Mouse (Mus musculus) limb, embryonic 14.5 days (tissue): ENCODE data around the gene Dnajb4. TPM values are rescaled to one million over a fixed set of nuclear protein-coding genes. Genes with fewer than 3 reads are reported as not detected.
"Not testable (repeated sequence)": the region's sequence is repeated elsewhere in the genome, so short reads cannot be mapped to it uniquely, and the experiment has no call there.

Source experiments
- ATAC-seq: fragments of 200-750 bp; cut with Nextera tagmentation; 2 replicates; pipeline ENCODE4 v1.8.0; 2017; ENCODE audit warnings: low read depth, moderate number of reproducible peaks, moderate TSS enrichment; ENCODE audit not compliant: low FRiP score
- DNase-seq: peaks from one replicate; pipeline ENCODE4 v3.0.0-alpha.2; 2015; ENCODE audit warnings: low spot score
- H3K27ac ChIP-seq: fragments of 300-500 bp; sonication (generic); replicated peaks from 2 replicates; pipeline ENCODE4 v1.5.1; 2014; ENCODE audit warnings: low read depth, mild to moderate bottlenecking, low read length, moderate library complexity, mixed read lengths
- H3K27me3 ChIP-seq: fragments of 300-500 bp; sonication (generic); 2 replicates; pipeline ENCODE4 v1.6.1; 2014; ENCODE audit warnings: low read length, mixed read lengths; ENCODE audit not compliant: control insufficient read depth, insufficient read depth
- H3K36me3 ChIP-seq: fragments of 300-500 bp; sonication (generic); 2 replicates; pipeline ENCODE4 v1.6.1; 2014; ENCODE audit warnings: mild to moderate bottlenecking, low read length, moderate library complexity, mixed read lengths; ENCODE audit not compliant: control insufficient read depth, insufficient read depth
- H3K4me1 ChIP-seq: fragments of 300-500 bp; sonication (generic); 2 replicates; pipeline ENCODE4 v1.6.1; 2014; ENCODE audit warnings: antibody characterized with exemption, low read length, mixed read lengths; ENCODE audit not compliant: control insufficient read depth, insufficient read depth
- H3K4me2 ChIP-seq: fragments of 300-500 bp; sonication (generic); replicated peaks from 2 replicates; pipeline ENCODE4 v1.6.1; 2014; ENCODE audit warnings: low read depth, mild to moderate bottlenecking, low read length, moderate library complexity; ENCODE audit not compliant: severe bottlenecking
- H3K4me3 ChIP-seq: fragments of 300-500 bp; sonication (generic); replicated peaks from 2 replicates; pipeline ENCODE4 v1.5.1; 2014; ENCODE audit warnings: low read length
- H3K9ac ChIP-seq: fragments of 300-500 bp; sonication (generic); 2 replicates; pipeline ENCODE4 v1.6.1; 2014; ENCODE audit warnings: mild to moderate bottlenecking, low read depth, low read length, moderate library complexity; ENCODE audit not compliant: severe bottlenecking
- H3K9me3 ChIP-seq: fragments of 300-500 bp; sonication (generic); 2 replicates; pipeline ENCODE4 v1.6.1; 2016; ENCODE audit warnings: low read length; ENCODE audit not compliant: control insufficient read depth
- POLR2A ChIP-seq: fragments of 200-500 bp; IDR thresholded peaks from 2 replicates; pipeline ENCODE4 v1.8.0; 2012; ENCODE audit warnings: inconsistent platforms, mild to moderate bottlenecking, moderate library complexity, borderline replicate concordance; ENCODE audit not compliant: insufficient read depth, insufficient read length; ENCODE audit errors: extremely low read depth
- WGBS: fragments of 180-500 bp; shearing (Covaris S2); extraction: QIAGEN DNeasy Blood & Tissue Kit; methylation state at CpG from one replicate; pipeline ENCODE4 v1.1.7; 2014; 5-methylcytosine and 5-hydroxymethylcytosine counted together
- polyA plus RNA-seq, 2 experiments: library from polyadenylated mRNA; depleted of rRNA in 1 of 2; stranded (reverse) in 1 of 2; unstranded in 1 of 2; fragments of >200 nt; fragmentation: Nextera tagmentation in 1 of 2; extraction: Ambion mirVana in 1 of 2; gene quantifications; 2 replicates each; pipeline versions ENCODE4 v1.2.1 to v1.2.3; 2012 to 2014

The Dnajb4 gene
- polyA plus RNA-seq, 2 experiments, result 19.2 to 31.6 TPM

- no peaks in the 10 kb centered on the region for H3K36me3 ChIP-seq
- no peak overlapping the region for H3K9ac ChIP-seq
- 82% methylated on average over 9 of the region's 9 CpGs for WGBS
- ATAC-seq, result no peak
- no peak overlapping the region for H3K4me2 ChIP-seq
- DNase-seq, result no peak
- H3K27ac ChIP-seq, result no peak overlapping the region
- H3K27me3 ChIP-seq, result no peaks in the 10 kb centered on the region
- no peak for TF ChIP-seq POLR2A
- no peak overlapping the region for H3K4me3 ChIP-seq
- H3K4me1 ChIP-seq, result no peaks in the 10 kb centered on the region
- H3K9me3 ChIP-seq, result no peaks in the 10 kb centered on the region
Observed at GRCm38 (mm10) chr3:152133621-152134020, 76.5 kb downstream of the Dnajb4 start.

DNA sequence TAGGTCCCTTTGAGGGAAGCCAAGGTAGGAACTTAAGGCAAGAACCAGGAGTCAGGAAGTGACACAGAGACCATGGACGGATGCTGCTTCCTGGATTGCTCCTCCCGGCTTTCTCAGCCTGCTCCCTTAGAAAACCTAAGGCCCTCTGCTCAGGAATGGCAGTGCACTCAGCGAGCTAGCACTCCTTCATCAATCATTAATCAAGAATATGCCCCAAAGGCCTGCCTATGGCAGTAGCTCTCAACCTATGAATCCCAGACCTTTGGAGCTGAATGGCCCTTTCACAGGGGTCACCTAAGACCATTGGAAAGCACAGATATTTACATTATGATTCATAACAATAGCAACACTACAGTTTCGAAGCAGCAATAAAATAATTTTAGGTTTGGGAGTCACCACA, 79.1 kb downstream of the Dnajb4 start:
- Histone ChIP-seq H3K27me3 (no peaks in the 10 kb centered on the region), H3K4me1 (no peaks in the 10 kb centered on the region), H3K4me3 (no peak overlapping the region), H3K36me3 (no peaks in the 10 kb centered on the region), H3K27ac (no peak overlapping the region), H3K4me2 (no peak overlapping the region), H3K9me3 (no peaks in the 10 kb centered on the region), H3K9ac (no peak overlapping the region)
- no peak for ATAC-seq
- no peak for TF ChIP-seq POLR2A
- 83% methylated on average over 4 of the region's 4 CpGs for WGBS
- DNase-seq, result no peak

GRCm38 (mm10) chr3:152129426-152129825, 80.7 kb downstream of the Dnajb4 start:
- H3K27me3 ChIP-seq, DNase-seq, H3K27ac ChIP-seq, H3K36me3 ChIP-seq, H3K4me1 ChIP-seq, H3K9ac ChIP-seq, H3K4me3 ChIP-seq, H3K4me2 ChIP-seq, ATAC-seq, H3K9me3 ChIP-seq: not testable (repeated sequence)
- 85% methylated on average over 4 of the region's 4 CpGs for WGBS

DNA sequence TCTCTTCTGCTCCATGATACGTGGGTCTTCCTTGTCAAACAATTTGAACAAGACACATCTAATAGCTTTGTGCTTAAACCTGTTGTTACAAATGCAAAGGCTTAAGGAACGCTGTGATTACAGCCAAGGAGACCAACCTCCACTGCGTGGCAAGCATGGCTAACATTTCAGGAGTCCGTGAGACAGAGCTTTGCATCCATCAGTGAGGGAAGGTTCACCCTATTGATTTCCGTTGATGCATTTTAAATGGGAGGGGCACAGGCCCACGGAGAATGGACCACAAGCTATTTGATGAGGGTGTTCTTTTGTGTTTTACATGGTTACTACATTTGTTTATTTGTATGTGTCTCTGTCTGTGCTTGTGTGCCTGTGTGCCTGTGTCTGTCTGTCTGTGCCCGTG, 81.5 kb downstream of the Dnajb4 start:
- H3K4me2 ChIP-seq, result no peak overlapping the region
- no peaks in the 10 kb centered on the region for H3K27me3 ChIP-seq
- DNase-seq (no peak), ATAC-seq (no peak)
- no peak for TF ChIP-seq POLR2A
- no peak overlapping the region for H3K4me3 ChIP-seq
- H3K9ac ChIP-seq, result no peak overlapping the region
- H3K9me3 ChIP-seq, result no peaks in the 10 kb centered on the region
- H3K4me1 ChIP-seq, result no peaks in the 10 kb centered on the region
- H3K36me3 ChIP-seq, result no peaks in the 10 kb centered on the region
- no peak overlapping the region for H3K27ac ChIP-seq
- WGBS, result 77% methylated on average over 7 of the region's 7 CpGs

Other genes starting within 250 kb of the Dnajb4 start
- 0.79 and 2.6 TPM in 2 replicates for gene Gipc2, start 44.1 kb downstream of the Dnajb4 start, polyA plus RNA-seq (2012; rRNA removed)
- 2.9 and 4.3 TPM in 2 replicates for gene Gipc2, start 44.1 kb downstream of the Dnajb4 start, polyA plus RNA-seq (2014; fragmentation: Nextera tagmentation; extraction: Ambion mirVana)
- 206 and 232 TPM in 2 replicates for gene Fubp1, start 120 bp upstream of the Dnajb4 start, polyA plus RNA-seq (2012; rRNA removed)
- 223 and 243 TPM in 2 replicates for gene Fubp1, start 120 bp upstream of the Dnajb4 start, polyA plus RNA-seq (2014; fragmentation: Nextera tagmentation; extraction: Ambion mirVana)
- 7.2 and 17.5 TPM in 2 replicates for gene Nexn, start 56.0 kb upstream of the Dnajb4 start, polyA plus RNA-seq (2012; rRNA removed)
- gene Nexn, start 56.0 kb upstream of the Dnajb4 start, polyA plus RNA-seq (2014; fragmentation: Nextera tagmentation; extraction: Ambion mirVana), result 23.8 and 26.0 TPM in 2 replicates
- gene Miga1, start 130.1 kb upstream of the Dnajb4 start, polyA plus RNA-seq (2012; rRNA removed), result 19.8 and 23.4 TPM in 2 replicates
- 18.0 and 19.1 TPM in 2 replicates for gene Miga1, start 130.1 kb upstream of the Dnajb4 start, polyA plus RNA-seq (2014; fragmentation: Nextera tagmentation; extraction: Ambion mirVana)
- gene Usp33, start 136.2 kb upstream of the Dnajb4 start, polyA plus RNA-seq (2012; rRNA removed), result 44.0 and 54.9 TPM in 2 replicates
- gene Usp33, start 136.2 kb upstream of the Dnajb4 start, polyA plus RNA-seq (2014; fragmentation: Nextera tagmentation; extraction: Ambion mirVana), result 44.9 and 50.9 TPM in 2 replicates
- 36.8 and 40.5 TPM in 2 replicates for gene Zzz3, start 185.2 kb upstream of the Dnajb4 start, polyA plus RNA-seq (2012; rRNA removed)
- 52.2 and 53.6 TPM in 2 replicates for gene Zzz3, start 185.2 kb upstream of the Dnajb4 start, polyA plus RNA-seq (2014; fragmentation: Nextera tagmentation; extraction: Ambion mirVana)